Mouse (Mus musculus): ENCODE data around the gene Tsc2.

The Tsc2 gene

GRCm38 (mm10) chr17:24617561-24618194, 14.8 kb downstream of the Tsc2 start:
- CTCF ChIA-PET, result no interaction called here

GRCm38 (mm10) chr17:24610711-24611110, 21.7 kb downstream of the Tsc2 start:
- CTCF ChIA-PET, result interaction anchor here (0.6 kb wide), 1 partner anchor 232 kb away, joined by 5 read pairs; no protein-coding TSS in a partner anchor

GRCm38 (mm10) chr17:24608874-24609273, 23.6 kb downstream of the Tsc2 start:
- CTCF ChIA-PET, result no interaction called here

- CTCF ChIA-PET, result interaction anchor here (0.6 kb wide), 1 partner anchor 24 kb away, joined by 7 read pairs; no protein-coding TSS in a partner anchor
These were observed 24.1 kb downstream of the Tsc2 start for GRCm38 (mm10) chr17:24608370-24608769.

- CTCF ChIA-PET, result no interaction called here
These were observed 27.9 kb downstream of the Tsc2 start for GRCm38 (mm10) chr17:24604557-24604956.

GRCm38 (mm10) chr17:24603961-24604360, 28.5 kb downstream of the Tsc2 start:
- CTCF ChIA-PET, result no interaction called here

- CTCF ChIA-PET, result no interaction called here
These were observed 31.9 kb downstream of the Tsc2 start for GRCm38 (mm10) chr17:24600502-24600901.

- CTCF ChIA-PET, result interaction anchor here (0.6 kb wide), 1 partner anchor 110 kb away, joined by 3 read pairs; no protein-coding TSS in a partner anchor
These were observed 34.4 kb downstream of the Tsc2 start for GRCm38 (mm10) chr17:24597989-24598388.

- CTCF ChIA-PET, result no interaction called here
These were observed 35.8 kb downstream of the Tsc2 start for GRCm38 (mm10) chr17:24596471-24597183.

GRCm38 (mm10) chr17:24596073-24596466, 36.4 kb downstream of the Tsc2 start:
- CTCF ChIA-PET, result no interaction called here

- CTCF ChIA-PET, result no interaction called here
These were observed 37.0 kb downstream of the Tsc2 start for GRCm38 (mm10) chr17:24595126-24596072.

GRCm38 (mm10) chr17:24593992-24594890, 38.2 kb downstream of the Tsc2 start:
- CTCF ChIA-PET, result no interaction called here

GRCm38 (mm10) chr17:24593248-24593647, 39.2 kb downstream of the Tsc2 start:
- CTCF ChIA-PET, result no interaction called here

- CTCF ChIA-PET, result no interaction called here
These were observed 40.7 kb downstream of the Tsc2 start for GRCm38 (mm10) chr17:24591695-24592094.

GRCm38 (mm10) chr17:24590943-24591342, 41.5 kb downstream of the Tsc2 start:
- CTCF ChIA-PET, result no interaction called here

- CTCF ChIA-PET, result no interaction called here
These were observed 45.9 kb downstream of the Tsc2 start for GRCm38 (mm10) chr17:24586532-24586931.

- CTCF ChIA-PET, result interaction anchor here (0.6 kb wide), 2 partner anchors 24 to 144 kb away, joined by 3 to 7 read pairs; no protein-coding TSS in a partner anchor
These were observed 47.9 kb downstream of the Tsc2 start for GRCm38 (mm10) chr17:24584520-24584919.

GRCm38 (mm10) chr17:24583599-24584460, 48.6 kb downstream of the Tsc2 start:
- CTCF ChIA-PET, result interaction anchor here (0.6 kb wide), 2 partner anchors 24 to 332 kb away, joined by 3 to 7 read pairs; partner anchors contain the start of gene Ccnf

- CTCF ChIA-PET, result no interaction called here
These were observed 52.1 kb downstream of the Tsc2 start for GRCm38 (mm10) chr17:24580287-24580686.

- CTCF ChIA-PET, result no interaction called here
These were observed 52.9 kb downstream of the Tsc2 start for GRCm38 (mm10) chr17:24579532-24579931.
